Mouse (Mus musculus) bone marrow macrophage, adult 2 months (primary cell): ENCODE measurements at regions not wholly inside any gene's neighbourhood (a gene's known extent, or its start where the extent isn't known, plus 50 kb on each side); places are given as distances from the start of the nearest gene placed in this dataset.

Source experiments
- CTCF ChIP-seq: IDR thresholded peaks from 2 replicates; pipeline ENCODE4 v1.5.1; 2012; ENCODE audit warnings: low read depth, mild to moderate bottlenecking, low read length, moderate library complexity
- POLR2A ChIP-seq: IDR thresholded peaks from 2 replicates; pipeline ENCODE4 v1.6.1; 2012; ENCODE audit warnings: mild to moderate bottlenecking, low read depth, low read length, borderline replicate concordance

DNA sequence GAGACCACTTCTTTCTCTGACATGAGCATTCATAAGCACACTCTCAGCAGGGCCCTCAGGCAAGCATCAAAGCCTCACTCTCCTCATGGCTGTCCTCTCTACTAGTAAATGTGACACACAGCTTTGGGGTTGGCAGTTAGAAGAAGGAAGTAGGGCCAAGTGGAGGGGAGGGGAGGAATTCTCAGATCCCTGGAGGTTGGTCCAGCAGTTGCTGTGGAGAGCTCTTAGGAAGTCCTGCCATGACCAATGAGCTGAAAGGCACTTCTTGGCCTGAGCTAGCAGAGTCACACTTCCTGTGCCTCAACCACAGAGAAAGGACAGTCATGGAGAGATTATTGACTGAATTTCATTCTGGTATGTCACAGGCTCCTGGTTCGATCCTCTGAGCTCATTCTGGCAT lies 398.8 kb downstream of the Tns1 start:
- TF ChIP-seq CTCF = no peak
- no peak for TF ChIP-seq POLR2A
